Comparison of ENCODE assay signal across 12 mouse cellular contexts in genomic region chr19:57138045-57138444, GRCm38 (mm10).
DNase-seq lines count a peak whose midpoint lies in the region; ATAC-seq and TF ChIP-seq lines count a peak whose summit lies in the region.
"Had no signal": no experiment of that assay in that cellular context is flagged by ENCODE, and none has a peak within 500 bp of the region (broad histone marks: within the 10 kb centered on the region; RNA-seq: fewer than 3 reads in every experiment).

No protein-coding gene starts in this region.

- no peak for TF ChIP-seq EP300 in heart, adult 2 months (IDR thresholded peaks at IDR 0.05; ENCODE audit: insufficient read depth, low read depth, low read length)

- no peak overlapping the region for H3K4me2 ChIP-seq in lung, embryonic 14.5 days
- H3K4me2 ChIP-seq: limb, embryonic 12.5 days; neural tube, embryonic 13.5 days had no signal

- DNase-seq in heart, adult 2 months = no peak
- DNase-seq in heart, adult 8-10 months (ENCODE audit: low spot score) = no peak
- DNase-seq in lung, embryonic 14.5 days = peak; percentile 81
- DNase-seq in lung, postnatal 10 days = no peak
- peak; percentile 82 for DNase-seq in MN1 (ENCODE audit: low spot score)
- peak; percentile 46 for DNase-seq in naive thymus-derived CD4-positive, alpha-beta T cell, adult 2 months (ENCODE audit: low read depth)
- DNase-seq: adrenal gland, postnatal 36 days had no signal

- H3K9me3 ChIP-seq in lung, embryonic 14.5 days (ENCODE audit: low read depth, low read length) = no peaks in the 10 kb centered on the region
- H3K9me3 ChIP-seq: limb, embryonic 12.5 days; neural tube, embryonic 13.5 days had no signal

- H3K79me2 ChIP-seq in heart, adult 2 months (replicated peaks; ENCODE audit: control insufficient read depth, insufficient read depth, low read length) = 0 out of 2 replicates have a peak, but pooled peaks cover 2% of the 10 kb centered on the region

- no peak for TF ChIP-seq POLR2A in heart, adult 2 months (IDR thresholded peaks at IDR 0.05; ENCODE audit: insufficient read depth, low read depth, low read length)

- intact Hi-C loops in heart, adult 2 months (cut with DNase I) = loop anchor here (5.0 kb wide), 1 partner anchor 216 kb away; no protein-coding TSS in a partner anchor

- peak; percentile 74 for TF ChIP-seq CTCF in heart, adult 2 months (IDR thresholded peaks at IDR 0.05)
- TF ChIP-seq CTCF in lung, embryonic 14.5 days (IDR thresholded peaks at IDR 0.05; ENCODE audit: low read depth) = peak; percentile 54

- H3K4me1 ChIP-seq in heart, adult 2 months (ENCODE audit: control insufficient read depth, insufficient read depth, low read length) = peaks cover 11% of the 10 kb centered on the region
- H3K4me1 ChIP-seq in lung, embryonic 14.5 days (ENCODE audit: insufficient read depth) = peaks cover 3% of the 10 kb centered on the region; the same call in 1 of the 2 replicates

- peaks cover 10% of the 10 kb centered on the region for H3K36me3 ChIP-seq in heart, adult 2 months (ENCODE audit: control insufficient read depth, insufficient read depth, low read length)
- no peaks in the 10 kb centered on the region for H3K36me3 ChIP-seq in lung, embryonic 14.5 days (ENCODE audit: insufficient read depth)
- H3K36me3 ChIP-seq: limb, embryonic 12.5 days; neural tube, embryonic 13.5 days had no signal

- no peak overlapping the region for H3K4me3 ChIP-seq in heart, adult 2 months
- H3K4me3 ChIP-seq in lung, embryonic 14.5 days (ENCODE audit: low read depth, low read length) = no peak overlapping the region
- H3K4me3 ChIP-seq: limb, embryonic 12.5 days; neural tube, embryonic 13.5 days had no signal

- H3K27ac ChIP-seq in heart, adult 2 months = no peak overlapping the region; the same call in none of the 2 replicates
- H3K27ac ChIP-seq in lung, embryonic 14.5 days (ENCODE audit: low read depth) = no peak overlapping the region
- H3K27ac ChIP-seq: limb, embryonic 12.5 days; macrophage; neural tube, embryonic 13.5 days had no signal

- no peak overlapping the region for H3K9ac ChIP-seq in heart, adult 2 months (ENCODE audit: low read depth, low read length)
- H3K9ac ChIP-seq in lung, embryonic 14.5 days = no peak overlapping the region
- H3K9ac ChIP-seq: limb, embryonic 12.5 days; neural tube, embryonic 13.5 days had no signal

- no peaks in the 10 kb centered on the region for H3K27me3 ChIP-seq in heart, adult 2 months (ENCODE audit: control insufficient read depth, insufficient read depth, low read length)
- H3K27me3 ChIP-seq in lung, embryonic 14.5 days (ENCODE audit: insufficient read depth, low read length) = no peaks in the 10 kb centered on the region
- H3K27me3 ChIP-seq: neural tube, embryonic 13.5 days had no signal

- ATAC-seq in lung, embryonic 14.5 days (ENCODE audit: insufficient read depth) = no peak
- no peak for ATAC-seq in megakaryocyte, adult 5-6 weeks (ENCODE audit: poor library complexity, severe bottlenecking)
- ATAC-seq in megakaryocyte-erythroid progenitor cell, adult 5-6 weeks (replicated peaks; ENCODE audit: low FRiP score, low TSS enrichment, poor library complexity, severe bottlenecking) = no peak

Comparison
In these comparisons a context has a peak if more than half of its experiments do, and no peak if none do; other contexts are left out.
1. DNase-seq: peak in lung, embryonic 14.5 days (single experiment), MN1 (single experiment) and naive thymus-derived CD4-positive, alpha-beta T cell, adult 2 months (single experiment); none in heart, adult 2 months (0 of 2), heart, adult 8-10 months (single experiment) and lung, postnatal 10 days (single experiment).